Mouse (Mus musculus) lung, adult 2 months (tissue): ENCODE results near the gene Hist1h2ad.

ENCODE experiments used
- CTCF ChIP-seq: fragments of 200-500 bp; IDR thresholded peaks from 2 replicates; pipeline ENCODE4 v1.5.1; 2011; ENCODE audit warnings: mild to moderate bottlenecking, low read length, control low read depth; ENCODE audit not compliant: insufficient read depth
- POLR2A ChIP-seq: fragments of 200-500 bp; IDR thresholded peaks from 2 replicates; pipeline ENCODE4 v1.6.1; 2011; ENCODE audit warnings: low read depth, mild to moderate bottlenecking, control low read depth, low read length, borderline replicate concordance; ENCODE audit errors: extremely low read depth

DNA sequence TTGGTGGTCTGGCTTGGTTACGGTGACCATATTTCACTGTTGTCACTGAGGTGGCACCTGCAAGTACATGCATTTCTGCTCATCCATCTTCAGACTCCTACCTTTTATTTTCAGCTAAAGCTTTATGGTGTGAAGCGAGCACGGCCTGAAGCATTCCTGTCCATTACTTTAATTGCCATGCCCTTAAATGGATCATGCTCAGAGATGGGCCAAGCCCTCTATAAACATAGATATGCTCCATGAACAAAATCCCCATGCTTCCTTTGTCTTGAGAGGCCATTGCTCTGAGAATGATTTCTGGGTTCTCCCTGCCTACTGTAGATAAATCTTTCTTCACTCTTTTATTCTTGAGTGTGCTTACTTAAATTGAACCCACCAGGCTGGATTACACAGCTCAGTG, 30.3 kb downstream of the Hist1h2ad start:
- no peak for TF ChIP-seq CTCF
- no peak for TF ChIP-seq POLR2A
